Mouse (Mus musculus) heart, postnatal 14 days (tissue): ENCODE data around the gene C9. TPM values are rescaled to one million over a fixed set of nuclear protein-coding genes. Genes with fewer than 3 reads are reported as not detected.

Source experiments
- DNase-seq, 2 experiments: peaks; one replicate each; pipeline ENCODE4 v3.0.0; 2021 to 2022
- intact Hi-C: fragments of 180-260 bp; cut with DNase I; formaldehyde crosslinking; loops from one replicate; pipeline ENCODE4 v1.15.1; 2025
- long read RNA-seq, 2 experiments: library from polyadenylated mRNA; stranded (forward); transcript quantifications; one replicate each; pipeline ENCODE4 v2.0.0; 2021
- total RNA-seq, 2 experiments: library from RNA; stranded (reverse); gene quantifications; 2 replicates each; pipeline ENCODE4 v1.2.3; 2021

The C9 gene
- total RNA-seq, result not detected
- long read RNA-seq, experiment 1, result 0 reads
- long read RNA-seq, experiment 2, result 0 reads

GRCm38 (mm10) chr15:6445135-6445534 lies at the start of gene C9:
Gene C9, plus strand, starts transcription at chr15:6445327.
- intact Hi-C loops, result no loop called here
- no peak for DNase-seq

GRCm38 (mm10) chr15:6398211-6398610 lies 46.9 kb upstream of the C9 start:
- DNase-seq, result no peak
- intact Hi-C loops, result no loop called here

GRCm38 (mm10) chr15:6398881-6399280 lies 46.2 kb upstream of the C9 start:
- intact Hi-C loops, result no loop called here
- no peak for DNase-seq

GRCm38 (mm10) chr15:6400115-6400514 lies 45.0 kb upstream of the C9 start:
- intact Hi-C loops, result no loop called here
- no peak for DNase-seq

- no peak for DNase-seq
- intact Hi-C loops, result no loop called here
These were observed 42.7 kb upstream of the C9 start for GRCm38 (mm10) chr15:6402433-6402832.

GRCm38 (mm10) chr15:6404172-6404571 lies 41.0 kb upstream of the C9 start:
- DNase-seq, result no peak
- intact Hi-C loops, result no loop called here

- intact Hi-C loops, result no loop called here
- no peak for DNase-seq
These were observed 38.4 kb upstream of the C9 start for GRCm38 (mm10) chr15:6406771-6407170.

- no peak for DNase-seq
- intact Hi-C loops, result no loop called here
These were observed 36.1 kb upstream of the C9 start for GRCm38 (mm10) chr15:6409031-6409430.

GRCm38 (mm10) chr15:6410161-6410560 lies 35.0 kb upstream of the C9 start:
- intact Hi-C loops, result no loop called here
- DNase-seq, result no peak

- intact Hi-C loops, result no loop called here
- no peak for DNase-seq
These were observed 33.8 kb upstream of the C9 start for GRCm38 (mm10) chr15:6411334-6411733.

GRCm38 (mm10) chr15:6415317-6415716 lies 29.8 kb upstream of the C9 start:
- intact Hi-C loops, result no loop called here
- no peak for DNase-seq

- intact Hi-C loops, result loop anchor here (5.0 kb wide), 1 partner anchor 44 kb away; no protein-coding TSS in a partner anchor
- DNase-seq, result no peak
These were observed 13.3 kb upstream of the C9 start for GRCm38 (mm10) chr15:6431777-6432176.

GRCm38 (mm10) chr15:6432411-6432810 lies 12.7 kb upstream of the C9 start:
- DNase-seq, result peak; percentile 39 to 61
- intact Hi-C loops, result loop anchor here (5.0 kb wide), 1 partner anchor 45 kb away; no protein-coding TSS in a partner anchor

GRCm38 (mm10) chr15:6435281-6435680 lies 9.8 kb upstream of the C9 start:
- intact Hi-C loops, result no loop called here
- DNase-seq, result no peak

- peak; percentile 49 to 65 for DNase-seq
- intact Hi-C loops, result loop anchor here (1.0 kb wide), 1 partner anchor 197 kb away; no protein-coding TSS in a partner anchor
These were observed 9.4 kb upstream of the C9 start for GRCm38 (mm10) chr15:6435773-6436172.

- intact Hi-C loops, result no loop called here
- DNase-seq, result no peak
These were observed 6.4 kb upstream of the C9 start for GRCm38 (mm10) chr15:6438685-6439084.

GRCm38 (mm10) chr15:6444452-6444851 lies 675 bp upstream of the C9 start:
- no peak for DNase-seq
- intact Hi-C loops, result no loop called here

GRCm38 (mm10) chr15:6446181-6446580 lies 1.1 kb downstream of the C9 start:
- DNase-seq, result no peak
- intact Hi-C loops, result no loop called here

- intact Hi-C loops, result no loop called here
- DNase-seq, result no peak
These were observed 3.8 kb downstream of the C9 start for GRCm38 (mm10) chr15:6448892-6449291.

GRCm38 (mm10) chr15:6454461-6454860 lies 9.3 kb downstream of the C9 start:
- intact Hi-C loops, result no loop called here
- no peak for DNase-seq

GRCm38 (mm10) chr15:6461381-6461780 lies 16.3 kb downstream of the C9 start:
- intact Hi-C loops, result no loop called here
- no peak for DNase-seq

- intact Hi-C loops, result no loop called here
- DNase-seq, result no peak
These were observed 18.3 kb downstream of the C9 start for GRCm38 (mm10) chr15:6463361-6463923.

- DNase-seq, result no peak
- intact Hi-C loops, result no loop called here
These were observed 21.9 kb downstream of the C9 start for GRCm38 (mm10) chr15:6466995-6467394.
